Mouse (Mus musculus) stomach, embryonic 15.5 days (tissue): ENCODE results near the gene Ms4a15. TPM values are rescaled to one million over a fixed set of nuclear protein-coding genes. Genes with fewer than 3 reads are reported as not detected.

ENCODE experiments used
- ATAC-seq: fragments of 200-750 bp; cut with Nextera tagmentation; 2 replicates; pipeline ENCODE4 v1.8.0; 2017; ENCODE audit warnings: low read depth, moderate number of reproducible peaks, moderate TSS enrichment; ENCODE audit not compliant: insufficient read depth, low FRiP score
- H3K27ac ChIP-seq: fragments of 300-500 bp; sonication (generic); 2 replicates; pipeline ENCODE4 v1.5.1; 2015; ENCODE audit warnings: mild to moderate bottlenecking, inconsistent platforms
- H3K27me3 ChIP-seq: fragments of 300-500 bp; sonication (generic); replicated peaks from 2 replicates; pipeline ENCODE4 v1.6.1; 2015; ENCODE audit warnings: inconsistent platforms
- H3K36me3 ChIP-seq: fragments of 300-500 bp; sonication (generic); 2 replicates; pipeline ENCODE4 v1.6.1; 2015; ENCODE audit warnings: inconsistent platforms
- H3K4me1 ChIP-seq: fragments of 300-500 bp; sonication (generic); 2 replicates; pipeline ENCODE4 v1.6.1; 2015; ENCODE audit warnings: inconsistent platforms
- H3K4me2 ChIP-seq: fragments of 300-500 bp; sonication (generic); 2 replicates; pipeline ENCODE4 v1.6.1; 2015; ENCODE audit warnings: mild to moderate bottlenecking, inconsistent platforms
- H3K4me3 ChIP-seq: fragments of 300-500 bp; sonication (generic); replicated peaks from 2 replicates; pipeline ENCODE4 v1.5.1; 2015; ENCODE audit warnings: inconsistent platforms
- H3K9ac ChIP-seq: fragments of 300-500 bp; sonication (generic); 2 replicates; pipeline ENCODE4 v1.6.1; 2015; ENCODE audit warnings: inconsistent platforms
- H3K9me3 ChIP-seq: fragments of 300-500 bp; sonication (generic); 2 replicates; pipeline ENCODE4 v1.6.1; 2016; ENCODE audit warnings: inconsistent platforms
- WGBS: fragments of 180-500 bp; shearing (Covaris S2); methylation state at CpG from one replicate; pipeline ENCODE4 v1.1.7; 2015; 5-methylcytosine and 5-hydroxymethylcytosine counted together
- polyA plus RNA-seq: library from polyadenylated mRNA; unstranded; fragments of >200 nt; fragmentation: Nextera tagmentation; extraction: Ambion mirVana; gene quantifications from 2 replicates; pipeline ENCODE4 v1.2.1, GENCODE M21; 2015

Gene Ms4a15
- polyA plus RNA-seq, 1 experiment from 2014 or later = 0.10 TPM

DNA sequence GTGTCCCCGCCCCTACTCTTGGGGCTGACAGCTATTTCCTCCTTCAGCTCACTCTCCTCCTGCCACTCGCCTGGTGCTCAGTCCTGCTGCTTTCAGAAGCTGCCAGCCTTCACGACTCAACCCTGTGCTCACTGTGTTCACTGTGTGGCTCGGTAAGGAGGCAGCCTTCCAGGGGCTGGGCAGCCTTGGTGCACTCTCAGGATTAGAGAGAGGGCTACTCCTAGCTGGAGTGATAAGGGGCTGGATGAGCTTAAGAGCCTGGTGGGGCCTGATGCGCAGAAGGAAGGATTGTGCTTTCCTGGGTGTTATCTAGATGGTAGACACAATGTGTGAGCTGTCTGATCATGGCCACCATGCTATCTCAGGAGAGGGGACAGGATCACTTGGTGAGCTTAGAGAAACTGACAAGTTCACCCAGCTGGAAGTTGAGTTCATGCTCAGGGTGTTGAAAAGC is 55.9 kb downstream of the Ms4a15 start, which contains the start of gene Ptgdr2:
TSS of gene Ptgdr2 (plus strand) at position 51 of the 454 bp plus-strand sequence.
- peak; percentile 37; the same call in 1 of the 2 replicates for ATAC-seq
- Histone ChIP-seq H3K27ac (no peak within 1 kb of the TSS), H3K4me1 (peaks cover 14% of the 10 kb centered on the region), H3K36me3 (peaks cover under 1% of the 10 kb centered on the region; the same call in 1 of the 2 replicates), H3K4me2 (no peak within 1 kb of the TSS), H3K9ac (no peak within 1 kb of the TSS), H3K9me3 (no peaks in the 10 kb centered on the region), H3K27me3 (no peaks in the 10 kb centered on the region), H3K4me3 (no peak within 1 kb of the TSS)
- WGBS = 40% methylated on average over 5 of the region's 5 CpGs

DNA sequence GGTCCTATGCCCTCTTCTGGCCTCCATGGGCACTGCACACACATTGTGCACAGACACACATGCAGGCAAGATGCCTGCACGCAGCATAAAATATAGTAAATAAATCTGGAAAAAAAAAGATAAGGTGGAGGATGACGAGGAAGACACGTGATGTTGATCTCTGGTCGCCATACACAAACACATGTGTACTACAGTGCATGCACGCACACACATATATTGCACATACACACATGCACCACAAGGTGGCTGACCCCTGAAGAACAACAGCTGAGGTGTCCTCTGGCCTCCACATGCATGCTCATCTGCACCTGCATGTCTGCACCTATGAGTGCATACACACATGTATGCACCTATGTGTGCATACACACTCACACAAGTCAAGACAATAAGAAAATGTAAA is 57.0 kb downstream of the Ms4a15 start:
- Histone ChIP-seq H3K36me3 (no peaks in the 10 kb centered on the region), H3K27me3 (no peaks in the 10 kb centered on the region), H3K4me2 (no peak overlapping the region), H3K4me1 (peaks cover 10% of the 10 kb centered on the region), H3K4me3 (no peak overlapping the region), H3K9ac (no peak overlapping the region), H3K27ac (no peak overlapping the region), H3K9me3 (no peaks in the 10 kb centered on the region)
- 89% methylated on average over 5 of the region's 5 CpGs for WGBS
- ATAC-seq = no peak

- Histone ChIP-seq H3K36me3 (no peaks in the 10 kb centered on the region), H3K4me1 (no peaks in the 10 kb centered on the region), H3K9me3 (no peaks in the 10 kb centered on the region), H3K27ac (0 out of 2 replicates have a peak overlapping the region, but pooled peaks have one; percentile 27), H3K9ac (no peak overlapping the region), H3K4me3 (no peak overlapping the region), H3K27me3 (no peaks in the 10 kb centered on the region), H3K4me2 (no peak overlapping the region)
- WGBS = 46% methylated on average over 5 of the region's 5 CpGs
- no peak for ATAC-seq
Observed at GRCm38 (mm10) chr19:10935029-10935428, 58.0 kb downstream of the Ms4a15 start.

- ATAC-seq = no peak
- H3K36me3 ChIP-seq = no peaks in the 10 kb centered on the region
- WGBS = 71% methylated on average over 2 of the region's 2 CpGs
- no peak overlapping the region for H3K9ac ChIP-seq
- H3K27ac ChIP-seq = no peak overlapping the region
- H3K4me1 ChIP-seq = no peaks in the 10 kb centered on the region; the same call in 1 of the 2 replicates
- H3K4me3 ChIP-seq = no peak overlapping the region
- H3K9me3 ChIP-seq = no peaks in the 10 kb centered on the region
- no peaks in the 10 kb centered on the region for H3K27me3 ChIP-seq
- H3K4me2 ChIP-seq = no peak overlapping the region
Observed at GRCm38 (mm10) chr19:10930641-10931040, 62.4 kb downstream of the Ms4a15 start.

Other genes starting within 250 kb of the Ms4a15 start
- gene Cd6, start 163.2 kb downstream of the Ms4a15 start, polyA plus RNA-seq = 0.48 and 1.0 TPM in 2 replicates
- 0.45 and 0.49 TPM in 2 replicates for gene Slc15a3, start 153.5 kb downstream of the Ms4a15 start, polyA plus RNA-seq
- gene Tmem132a, start 123.3 kb downstream of the Ms4a15 start, polyA plus RNA-seq = 59.9 and 65.6 TPM in 2 replicates
- gene Tmem109, start 111.2 kb downstream of the Ms4a15 start, polyA plus RNA-seq = 112 and 118 TPM in 2 replicates
- gene Prpf19, start 98.0 kb downstream of the Ms4a15 start, polyA plus RNA-seq = 37.9 and 42.6 TPM in 2 replicates
- not detected in 2 replicates for gene Zp1, start 72.6 kb downstream of the Ms4a15 start, polyA plus RNA-seq
- 0.08 TPM in 1 of 2 replicates, not detected in the other for gene Ptgdr2, start 56.1 kb downstream of the Ms4a15 start, polyA plus RNA-seq
- 26.1 and 27.9 TPM in 2 replicates for gene Ccdc86, start 44.0 kb downstream of the Ms4a15 start, polyA plus RNA-seq
- gene Ms4a10, start 18.6 kb downstream of the Ms4a15 start, polyA plus RNA-seq = 6.4 and 7.0 TPM in 2 replicates
- gene Ms4a18, start 24.8 kb upstream of the Ms4a15 start, polyA plus RNA-seq = 5.9 and 10.6 TPM in 2 replicates
- 7.7 and 11.1 TPM in 2 replicates for gene Ms4a8a, start 87.9 kb upstream of the Ms4a15 start, polyA plus RNA-seq
- not detected in 2 replicates for gene 1700017D01Rik, start 137.6 kb upstream of the Ms4a15 start, polyA plus RNA-seq
- gene 1700025F22Rik, start 172.1 kb upstream of the Ms4a15 start, polyA plus RNA-seq = not detected in 2 replicates
- not detected in 2 replicates for gene Ms4a13, start 203.5 kb upstream of the Ms4a15 start, polyA plus RNA-seq
- 0.12 TPM in 1 of 2 replicates, not detected in the other for gene Ms4a12, start 239.2 kb upstream of the Ms4a15 start, polyA plus RNA-seq